Mouse (Mus musculus) kidney, postnatal 4 days (tissue): ENCODE results near the gene Abcd2.

Experiments
- DNase-seq, 2 experiments: peaks; one replicate each; pipeline ENCODE4 v3.0.0; 2021; ENCODE audit warnings: mixed read lengths in 2 of 2

Gene Abcd2

GRCm38 (mm10) chr15:91153311-91153710 is 38.3 kb downstream of the Abcd2 start:
- DNase-seq = no peak

GRCm38 (mm10) chr15:91152592-91152991 is 39.0 kb downstream of the Abcd2 start:
- peak; percentile 10 to 21 for DNase-seq

- no peak for DNase-seq
These were observed 67.0 kb downstream of the Abcd2 start for GRCm38 (mm10) chr15:91124584-91124983.

GRCm38 (mm10) chr15:91112555-91113209 is 78.9 kb downstream of the Abcd2 start:
- DNase-seq = no peak

GRCm38 (mm10) chr15:91108102-91108659 is 83.4 kb downstream of the Abcd2 start:
- DNase-seq = no peak

- DNase-seq = no peak
These were observed 86.7 kb downstream of the Abcd2 start for GRCm38 (mm10) chr15:91104934-91105333.

GRCm38 (mm10) chr15:91104276-91104675 is 87.3 kb downstream of the Abcd2 start:
- no peak for DNase-seq

- DNase-seq = no peak
These were observed 87.8 kb downstream of the Abcd2 start for GRCm38 (mm10) chr15:91103814-91104213.

- DNase-seq = no peak
These were observed 88.3 kb downstream of the Abcd2 start for GRCm38 (mm10) chr15:91103305-91103704.

GRCm38 (mm10) chr15:91096606-91097005 is 95.0 kb downstream of the Abcd2 start:
- no peak for DNase-seq
